Mouse (Mus musculus): ENCODE measurements around the gene F830045P16Rik. TPM values are rescaled to one million over a fixed set of nuclear protein-coding genes. Genes with fewer than 3 reads are reported as not detected.

F830045P16Rik gene
- polyA plus RNA-seq, 1 experiment = not detected

DNA sequence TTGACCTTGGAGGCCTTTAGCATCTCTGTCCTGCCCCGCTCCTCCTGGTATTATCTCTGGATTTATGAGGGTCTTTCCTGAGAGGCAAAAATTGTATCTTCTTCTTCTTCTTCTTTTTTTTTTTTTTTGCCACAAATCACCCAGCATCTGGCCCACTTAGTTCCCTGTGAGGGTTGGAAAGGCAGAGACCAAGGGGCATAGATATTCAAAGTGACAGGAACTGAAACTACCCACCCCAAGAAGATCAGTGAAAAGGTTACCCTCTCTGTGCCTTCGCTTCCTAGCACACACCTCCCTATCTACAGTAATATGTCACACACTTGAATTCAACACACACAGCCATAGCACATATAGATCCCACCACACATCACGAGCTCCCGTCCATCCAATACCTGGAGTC lies 38.7 kb upstream of the F830045P16Rik start:
- TF ChIP-seq POLR2A (IDR thresholded peaks at IDR 0.05; ENCODE audit: low read depth, low read length) = no peak
- no peak for TF ChIP-seq CTCF (IDR thresholded peaks at IDR 0.05; ENCODE audit: extremely low read depth, insufficient read length, insufficient replicate concordance, low read depth, low read length)
- no peaks in the 10 kb centered on the region for H3K4me1 ChIP-seq (ENCODE audit: control insufficient read depth, insufficient read depth, insufficient read length, low read length)
- no peak overlapping the region for H3K4me3 ChIP-seq (ENCODE audit: low read depth, low read length)
- H3K27ac ChIP-seq (ENCODE audit: insufficient read depth, low read depth, low read length) = no peak overlapping the region
- 84% methylated on average over 4 of the region's 4 CpGs for WGBS
- H3K36me3 ChIP-seq (ENCODE audit: control insufficient read depth, insufficient read depth, low read length) = no peaks in the 10 kb centered on the region
- no peaks in the 10 kb centered on the region; the same call in 1 of the 2 replicates for H3K27me3 ChIP-seq (ENCODE audit: control insufficient read depth, insufficient read depth, low read length)

DNA sequence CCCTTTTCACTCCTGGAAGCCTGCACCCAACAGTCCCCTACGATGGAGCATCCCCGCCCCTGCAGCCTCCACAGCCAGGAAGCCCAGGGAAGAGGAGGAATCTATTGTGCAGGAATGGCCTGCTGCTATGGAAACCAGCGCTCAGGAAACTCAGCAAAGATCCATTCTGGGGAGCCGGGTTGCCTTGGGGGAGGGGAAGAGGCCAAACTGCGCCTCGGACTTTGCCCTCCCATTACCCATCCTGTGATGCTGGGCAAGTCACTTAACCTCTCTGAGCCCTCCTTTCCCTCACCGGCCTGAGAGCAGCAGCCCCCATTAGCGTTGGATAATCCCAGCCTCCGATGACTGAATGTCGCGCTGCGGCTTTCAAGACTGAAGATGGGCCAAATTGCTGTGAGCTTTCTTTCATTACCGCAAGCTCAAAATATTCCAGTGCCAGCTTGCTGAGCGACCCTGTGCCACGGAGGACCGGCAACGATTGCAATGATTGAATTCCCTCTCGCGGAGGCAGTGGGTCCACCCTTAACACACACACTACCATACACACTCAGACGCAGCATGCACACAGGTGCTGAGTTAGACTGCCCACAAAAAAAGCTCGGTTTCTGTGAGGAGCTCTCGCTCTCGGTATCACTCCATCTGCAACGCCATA lies 38.1 kb upstream of the F830045P16Rik start:
- Histone ChIP-seq H3K27me3 (ENCODE audit: control insufficient read depth, insufficient read depth, low read length) (no peaks in the 10 kb centered on the region; the same call in 1 of the 2 replicates), H3K27ac (ENCODE audit: insufficient read depth, low read depth, low read length) (no peak overlapping the region), H3K4me1 (ENCODE audit: control insufficient read depth, insufficient read depth, insufficient read length, low read length) (no peaks in the 10 kb centered on the region), H3K4me3 (ENCODE audit: low read depth, low read length) (peak overlapping the region; percentile 22), H3K36me3 (ENCODE audit: control insufficient read depth, insufficient read depth, low read length) (no peaks in the 10 kb centered on the region)
- WGBS = 20% methylated on average over 24 of the region's 24 CpGs
- TF ChIP-seq POLR2A (IDR thresholded peaks at IDR 0.05; ENCODE audit: low read depth, low read length) (no peak), CTCF (IDR thresholded peaks at IDR 0.05; ENCODE audit: extremely low read depth, insufficient read length, insufficient replicate concordance, low read depth, low read length) (no peak)

DNA sequence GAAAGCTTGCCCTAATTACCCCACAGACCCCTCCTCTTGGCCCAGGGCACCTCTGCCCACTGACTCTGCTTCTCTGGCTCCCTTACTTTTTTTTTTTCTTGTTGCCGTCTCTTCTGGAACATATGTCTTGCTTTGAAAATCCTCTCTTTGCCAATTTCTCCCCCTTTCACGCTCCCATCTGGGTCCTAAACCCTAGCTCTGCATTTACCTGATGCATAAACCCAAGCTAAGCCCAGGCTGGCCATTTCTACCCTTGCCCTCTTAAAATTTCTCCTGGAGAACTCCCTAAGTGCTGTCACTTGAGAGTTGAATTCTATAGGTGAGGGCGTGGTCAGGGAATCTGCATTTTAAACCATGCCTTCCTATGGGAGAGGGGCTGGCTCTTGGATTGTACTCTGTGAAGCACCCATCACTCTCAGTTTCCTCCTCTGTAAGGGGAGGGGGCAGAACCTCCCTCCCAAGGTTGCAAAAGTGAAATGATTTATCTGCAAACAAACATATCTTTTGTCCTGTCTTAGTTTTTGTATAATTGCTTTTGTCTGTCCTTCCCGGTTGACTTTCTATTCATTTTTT lies 37.4 kb upstream of the F830045P16Rik start:
- 27% methylated on average over 4 of the region's 4 CpGs for WGBS
- H3K27me3 ChIP-seq (ENCODE audit: control insufficient read depth, insufficient read depth, low read length) = no peaks in the 10 kb centered on the region; the same call in 1 of the 2 replicates
- no peaks in the 10 kb centered on the region for H3K36me3 ChIP-seq (ENCODE audit: control insufficient read depth, insufficient read depth, low read length)
- H3K4me3 ChIP-seq (ENCODE audit: low read depth, low read length) = no peak overlapping the region
- TF ChIP-seq POLR2A (IDR thresholded peaks at IDR 0.05; ENCODE audit: low read depth, low read length) = no peak
- no peak overlapping the region for H3K27ac ChIP-seq (ENCODE audit: insufficient read depth, low read depth, low read length)
- no peaks in the 10 kb centered on the region for H3K4me1 ChIP-seq (ENCODE audit: control insufficient read depth, insufficient read depth, insufficient read length, low read length)

DNA sequence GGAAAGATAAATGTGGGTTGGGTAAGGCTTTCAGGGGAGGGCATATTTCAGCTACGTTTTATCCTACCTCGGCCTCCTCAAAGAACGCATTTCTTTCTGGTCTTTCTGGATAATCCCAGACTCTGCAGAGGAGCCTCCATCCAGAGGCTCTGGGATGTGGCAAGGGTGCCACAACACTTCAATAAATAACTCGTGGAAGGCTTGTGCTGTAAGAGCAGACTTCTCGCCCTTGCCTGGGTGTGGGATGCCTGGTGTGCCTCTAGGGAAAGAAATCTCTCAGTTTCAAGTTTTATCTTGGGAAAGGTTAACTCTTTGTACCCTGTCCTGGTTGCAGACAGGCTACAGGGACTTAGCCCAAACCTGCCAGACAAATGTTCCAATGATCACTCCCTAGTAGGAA lies 33.2 kb upstream of the F830045P16Rik start:
- WGBS = 47% methylated on average over 5 of the region's 5 CpGs
- Histone ChIP-seq H3K36me3 (ENCODE audit: control insufficient read depth, insufficient read depth, low read length) (no peaks in the 10 kb centered on the region), H3K27ac (ENCODE audit: insufficient read depth, low read depth, low read length) (no peak overlapping the region), H3K27me3 (ENCODE audit: control insufficient read depth, insufficient read depth, low read length) (no peaks in the 10 kb centered on the region; the same call in 1 of the 2 replicates), H3K4me3 (ENCODE audit: low read depth, low read length) (no peak overlapping the region), H3K4me1 (ENCODE audit: control insufficient read depth, insufficient read depth, insufficient read length, low read length) (no peaks in the 10 kb centered on the region)
- TF ChIP-seq POLR2A (IDR thresholded peaks at IDR 0.05; ENCODE audit: low read depth, low read length) (no peak), CTCF (IDR thresholded peaks at IDR 0.05; ENCODE audit: extremely low read depth, insufficient read length, insufficient replicate concordance, low read depth, low read length) (no peak)

DNA sequence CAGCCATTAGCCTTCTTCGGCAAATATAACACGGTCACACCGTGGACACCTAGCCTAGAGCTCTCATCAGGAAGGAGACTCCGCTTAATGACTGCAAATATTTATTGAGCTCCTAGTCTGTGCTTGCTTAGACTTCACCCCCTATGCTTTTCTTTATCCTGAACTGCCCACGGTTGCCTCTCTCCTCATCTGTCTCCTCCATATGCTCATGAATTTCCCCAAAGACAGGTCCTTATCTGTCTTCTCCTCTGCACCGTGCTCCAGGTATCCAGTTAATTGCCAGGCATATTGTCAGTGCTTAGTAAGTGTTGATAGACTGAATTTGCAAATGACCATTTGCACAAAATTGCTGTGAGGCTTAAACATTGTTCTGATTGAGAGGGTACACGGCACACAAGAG lies 32.7 kb upstream of the F830045P16Rik start:
- 42% methylated on average over 7 of the region's 7 CpGs for WGBS
- H3K4me3 ChIP-seq (ENCODE audit: low read depth, low read length) = no peak overlapping the region
- no peaks in the 10 kb centered on the region for H3K4me1 ChIP-seq (ENCODE audit: control insufficient read depth, insufficient read depth, insufficient read length, low read length)
- TF ChIP-seq POLR2A (IDR thresholded peaks at IDR 0.05; ENCODE audit: low read depth, low read length) = no peak
- no peak overlapping the region for H3K27ac ChIP-seq (ENCODE audit: insufficient read depth, low read depth, low read length)
- no peaks in the 10 kb centered on the region for H3K36me3 ChIP-seq (ENCODE audit: control insufficient read depth, insufficient read depth, low read length)
- no peaks in the 10 kb centered on the region; the same call in 1 of the 2 replicates for H3K27me3 ChIP-seq (ENCODE audit: control insufficient read depth, insufficient read depth, low read length)

DNA sequence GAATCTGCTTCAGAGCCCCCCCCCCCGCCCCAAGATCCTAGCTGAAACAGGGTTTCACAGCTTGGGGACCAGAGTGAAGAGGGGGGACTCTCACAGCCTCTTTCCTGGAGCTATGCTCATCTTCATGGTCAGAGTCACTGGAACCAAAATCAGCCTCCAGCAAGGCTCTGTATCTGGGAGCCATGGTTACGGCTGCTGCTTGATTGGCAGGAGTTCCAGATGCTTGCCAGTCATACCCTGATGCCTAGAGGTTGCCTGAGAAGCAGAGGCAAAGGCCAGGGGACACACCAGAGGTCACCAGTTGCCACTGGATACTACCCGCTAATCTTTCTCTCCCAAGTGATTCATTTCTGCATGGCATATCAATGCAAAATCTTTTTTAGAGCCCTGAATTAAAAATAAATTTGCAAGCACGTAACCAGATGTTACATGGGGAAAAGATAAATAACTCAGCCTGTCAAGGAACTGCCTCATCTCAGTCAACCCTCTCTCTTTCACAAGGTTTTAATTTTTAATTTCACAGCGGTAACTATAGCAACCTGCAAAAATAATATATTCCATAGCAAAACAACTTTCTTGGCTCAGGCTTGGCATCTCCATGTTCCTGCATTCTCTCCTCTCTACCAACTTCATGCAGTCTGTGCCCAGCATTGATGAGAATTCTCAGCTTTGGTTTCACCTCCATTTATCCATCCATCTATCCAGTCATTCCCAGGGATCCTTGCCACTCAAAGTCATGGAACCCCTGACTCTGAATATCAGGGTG lies 27.7 kb upstream of the F830045P16Rik start:
- H3K27ac ChIP-seq (ENCODE audit: insufficient read depth, low read depth, low read length) = no peak overlapping the region
- no peaks in the 10 kb centered on the region for H3K36me3 ChIP-seq (ENCODE audit: control insufficient read depth, insufficient read depth, low read length)
- H3K4me1 ChIP-seq (ENCODE audit: control insufficient read depth, insufficient read depth, insufficient read length, low read length) = no peaks in the 10 kb centered on the region
- no peak for TF ChIP-seq POLR2A (IDR thresholded peaks at IDR 0.05; ENCODE audit: low read depth, low read length)
- no peak for TF ChIP-seq CTCF (IDR thresholded peaks at IDR 0.05; ENCODE audit: extremely low read depth, insufficient read length, insufficient replicate concordance, low read depth, low read length)
- WGBS = 77% methylated on average over 5 of the region's 5 CpGs
- no peaks in the 10 kb centered on the region for H3K27me3 ChIP-seq (ENCODE audit: control insufficient read depth, insufficient read depth, low read length)
- H3K4me3 ChIP-seq (ENCODE audit: low read depth, low read length) = no peak overlapping the region

DNA sequence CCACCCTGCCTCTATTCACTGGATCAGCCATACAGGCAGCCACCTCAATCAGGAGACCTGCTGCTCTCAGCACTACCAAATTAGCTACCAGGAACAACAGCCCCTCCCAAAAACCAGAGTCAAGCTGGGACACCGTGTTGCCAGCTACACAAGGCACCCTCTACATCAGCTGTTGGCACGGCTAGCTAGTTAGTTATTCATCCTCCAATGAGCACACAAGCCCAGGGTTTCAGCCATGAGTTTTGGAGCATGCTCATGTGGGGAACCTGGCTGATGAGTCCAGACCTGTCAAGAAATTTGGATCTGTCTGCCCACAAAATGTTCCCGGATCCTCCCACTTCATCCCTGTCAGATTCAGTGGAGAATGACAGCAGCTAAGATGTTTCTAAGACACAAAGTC lies 25.4 kb upstream of the F830045P16Rik start:
- Histone ChIP-seq H3K36me3 (ENCODE audit: control insufficient read depth, insufficient read depth, low read length) (no peaks in the 10 kb centered on the region), H3K27ac (ENCODE audit: insufficient read depth, low read depth, low read length) (no peak overlapping the region), H3K4me1 (ENCODE audit: control insufficient read depth, insufficient read depth, insufficient read length, low read length) (no peaks in the 10 kb centered on the region), H3K27me3 (ENCODE audit: control insufficient read depth, insufficient read depth, low read length) (no peaks in the 10 kb centered on the region), H3K4me3 (ENCODE audit: low read depth, low read length) (no peak overlapping the region)
- WGBS = 71% methylated on average over 3 of the region's 3 CpGs
- TF ChIP-seq POLR2A (IDR thresholded peaks at IDR 0.05; ENCODE audit: low read depth, low read length) (no peak), CTCF (IDR thresholded peaks at IDR 0.05; ENCODE audit: extremely low read depth, insufficient read length, insufficient replicate concordance, low read depth, low read length) (no peak)

Data from small intestine, adult 2 months (tissue).